Mouse (Mus musculus): ENCODE data around the gene Pbxip1. TPM values are rescaled to one million over a fixed set of nuclear protein-coding genes. Genes with fewer than 3 reads are reported as not detected.

Gene Pbxip1
- polyA plus RNA-seq, 1 experiment from 2014 or later = 8.3 TPM

- Histone ChIP-seq H3K4me1 (ENCODE audit: control insufficient read depth, insufficient read depth, low read length) (no peaks in the 10 kb centered on the region), H3K9ac (ENCODE audit: low read length) (no peak overlapping the region), H3K27ac (ENCODE audit: low read depth, low read length) (no peak overlapping the region), H3K4me3 (ENCODE audit: low read depth, low read length) (no peak overlapping the region), H3K36me3 (ENCODE audit: control insufficient read depth, insufficient read depth, low read length) (no peaks in the 10 kb centered on the region), H3K4me2 (ENCODE audit: low read length) (no peak overlapping the region), H3K27me3 (replicated peaks; ENCODE audit: control insufficient read depth, insufficient read depth, low read length) (no peaks in the 10 kb centered on the region), H3K9me3 (replicated peaks; ENCODE audit: control insufficient read depth, low read length) (no peaks in the 10 kb centered on the region)
- 23% methylated on average over 24 of the region's 24 CpGs for WGBS
- DNase-seq (ENCODE audit: low spot score) (peak; percentile 71), ATAC-seq (peak; percentile 82)
These were observed 48.4 kb downstream of the Pbxip1 start for GRCm38 (mm10) chr3:89484766-89485524.

- no peaks in the 10 kb centered on the region for H3K36me3 ChIP-seq (ENCODE audit: control insufficient read depth, insufficient read depth, low read length)
- no peak overlapping the region for H3K4me3 ChIP-seq (ENCODE audit: low read depth, low read length)
- H3K9me3 ChIP-seq (replicated peaks; ENCODE audit: control insufficient read depth, low read length) = no peaks in the 10 kb centered on the region
- 65% methylated on average over 8 of the region's 8 CpGs for WGBS
- H3K27me3 ChIP-seq (replicated peaks; ENCODE audit: control insufficient read depth, insufficient read depth, low read length) = no peaks in the 10 kb centered on the region
- ATAC-seq (no peak), DNase-seq (ENCODE audit: low spot score) (no peak)
- no peak overlapping the region for H3K4me2 ChIP-seq (ENCODE audit: low read length)
- no peak overlapping the region for H3K9ac ChIP-seq (ENCODE audit: low read length)
- H3K27ac ChIP-seq (ENCODE audit: low read depth, low read length) = no peak overlapping the region
- no peaks in the 10 kb centered on the region for H3K4me1 ChIP-seq (ENCODE audit: control insufficient read depth, insufficient read depth, low read length)
These were observed 49.6 kb downstream of the Pbxip1 start for GRCm38 (mm10) chr3:89486111-89486510.

DNA sequence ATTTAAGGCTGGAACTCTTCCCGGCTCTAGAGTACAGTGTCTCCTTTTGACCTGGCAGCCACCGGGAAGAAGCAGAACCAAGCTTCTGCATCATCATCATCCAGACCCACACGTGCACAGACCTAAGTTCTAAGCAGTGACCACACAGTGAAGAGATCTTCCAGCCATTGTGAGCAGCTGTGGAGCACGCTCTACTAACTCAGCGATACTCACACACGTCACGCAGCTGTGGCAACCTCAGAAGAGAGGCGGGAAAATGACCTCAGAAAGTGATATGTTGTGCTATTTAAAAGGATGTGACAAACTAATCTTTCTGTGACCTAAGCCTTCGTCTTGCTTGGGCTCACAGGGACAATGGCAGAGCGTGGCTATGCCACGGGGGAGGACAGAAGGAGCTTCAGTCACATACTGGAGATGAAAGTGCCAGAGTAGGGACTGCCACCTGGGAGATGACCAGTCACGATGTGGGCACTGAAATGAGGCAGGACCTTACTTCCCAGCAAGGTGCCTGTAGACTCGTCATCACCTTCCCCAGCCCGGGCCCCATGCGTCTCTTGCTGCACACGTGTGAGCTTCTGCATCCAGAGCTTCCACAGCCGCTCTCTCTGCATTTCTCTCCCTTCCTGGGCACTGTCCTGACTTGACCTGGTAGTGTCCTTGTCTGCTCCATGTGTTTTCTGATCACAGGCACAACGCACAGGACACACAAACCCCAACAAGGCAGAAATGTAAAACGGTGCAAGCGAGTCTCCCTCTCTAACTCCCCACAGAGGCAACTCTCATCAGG, 50.6 kb downstream of the Pbxip1 start:
- no peak for ATAC-seq
- DNase-seq (ENCODE audit: low spot score) = no peak
- 61% methylated on average over 20 of the region's 20 CpGs for WGBS
- H3K4me3 ChIP-seq (ENCODE audit: low read depth, low read length) = no peak overlapping the region
- no peak overlapping the region for H3K9ac ChIP-seq (ENCODE audit: low read length)
- no peak overlapping the region for H3K4me2 ChIP-seq (ENCODE audit: low read length)
- H3K9me3 ChIP-seq (replicated peaks; ENCODE audit: control insufficient read depth, low read length) = no peaks in the 10 kb centered on the region
- H3K36me3 ChIP-seq (ENCODE audit: control insufficient read depth, insufficient read depth, low read length) = no peaks in the 10 kb centered on the region
- H3K27me3 ChIP-seq (replicated peaks; ENCODE audit: control insufficient read depth, insufficient read depth, low read length) = no peaks in the 10 kb centered on the region
- no peak overlapping the region for H3K27ac ChIP-seq (ENCODE audit: low read depth, low read length)
- no peaks in the 10 kb centered on the region for H3K4me1 ChIP-seq (ENCODE audit: control insufficient read depth, insufficient read depth, low read length)

DNA sequence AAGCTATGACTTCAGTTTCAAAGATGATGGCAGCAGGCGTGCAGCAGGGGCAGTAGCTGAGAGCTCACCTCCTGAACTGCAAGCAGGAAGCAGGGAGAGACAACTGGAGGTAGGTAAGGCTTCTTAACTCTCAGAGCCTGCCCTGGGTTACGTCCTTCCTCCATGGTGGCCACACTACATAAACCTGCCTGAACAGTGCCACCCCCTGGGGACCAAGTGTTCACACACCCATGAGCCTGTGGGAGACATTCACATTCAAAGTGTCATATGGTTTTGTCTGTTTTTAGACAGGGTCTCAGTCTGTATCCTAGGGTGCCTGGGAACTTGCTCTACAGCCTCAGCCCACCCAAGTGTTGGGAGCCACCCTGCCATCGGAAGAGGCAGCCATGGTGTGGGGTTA, 54.3 kb downstream of the Pbxip1 start:
- H3K4me1 ChIP-seq (ENCODE audit: control insufficient read depth, insufficient read depth, low read length) = no peaks in the 10 kb centered on the region
- no peaks in the 10 kb centered on the region for H3K36me3 ChIP-seq (ENCODE audit: control insufficient read depth, insufficient read depth, low read length)
- DNase-seq (ENCODE audit: low spot score) (no peak), ATAC-seq (no peak)
- no peak overlapping the region for H3K4me3 ChIP-seq (ENCODE audit: low read depth, low read length)
- H3K9ac ChIP-seq (ENCODE audit: low read length) = no peak overlapping the region
- WGBS = 82% methylated on average over 3 of the region's 3 CpGs
- no peaks in the 10 kb centered on the region for H3K9me3 ChIP-seq (replicated peaks; ENCODE audit: control insufficient read depth, low read length)
- H3K27ac ChIP-seq (ENCODE audit: low read depth, low read length) = no peak overlapping the region
- H3K27me3 ChIP-seq (replicated peaks; ENCODE audit: control insufficient read depth, insufficient read depth, low read length) = no peaks in the 10 kb centered on the region
- H3K4me2 ChIP-seq (ENCODE audit: low read length) = no peak overlapping the region

DNA sequence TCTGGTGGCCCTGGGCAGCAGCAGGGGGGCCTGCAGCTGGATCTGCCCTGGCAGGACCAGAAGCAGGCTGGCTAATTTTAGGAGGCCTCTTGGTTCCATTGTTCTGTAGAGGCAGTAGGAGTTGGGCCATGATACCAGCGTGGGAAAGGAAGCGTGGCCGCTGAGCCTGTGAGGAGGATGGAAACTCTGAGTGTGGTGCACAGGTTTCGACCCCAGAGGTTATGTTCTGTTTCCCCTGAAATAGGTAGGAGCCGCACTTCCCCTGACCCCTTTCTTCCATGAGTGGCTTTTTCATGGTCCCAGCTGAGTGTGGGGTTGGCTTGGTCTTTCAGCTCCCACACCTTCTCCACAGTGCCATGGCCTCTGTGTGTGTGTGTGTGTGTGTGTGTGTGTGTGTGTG, 55.1 kb downstream of the Pbxip1 start:
- H3K27me3 ChIP-seq (replicated peaks; ENCODE audit: control insufficient read depth, insufficient read depth, low read length) = no peaks in the 10 kb centered on the region
- DNase-seq (ENCODE audit: low spot score) = no peak
- no peak overlapping the region for H3K9ac ChIP-seq (ENCODE audit: low read length)
- no peaks in the 10 kb centered on the region for H3K4me1 ChIP-seq (ENCODE audit: control insufficient read depth, insufficient read depth, low read length)
- no peak overlapping the region for H3K4me3 ChIP-seq (ENCODE audit: low read depth, low read length)
- ATAC-seq = no peak
- H3K27ac ChIP-seq (ENCODE audit: low read depth, low read length) = no peak overlapping the region
- no peaks in the 10 kb centered on the region for H3K9me3 ChIP-seq (replicated peaks; ENCODE audit: control insufficient read depth, low read length)
- no peaks in the 10 kb centered on the region for H3K36me3 ChIP-seq (ENCODE audit: control insufficient read depth, insufficient read depth, low read length)
- WGBS = 87% methylated on average over 5 of the region's 5 CpGs
- H3K4me2 ChIP-seq (ENCODE audit: low read length) = no peak overlapping the region

DNA sequence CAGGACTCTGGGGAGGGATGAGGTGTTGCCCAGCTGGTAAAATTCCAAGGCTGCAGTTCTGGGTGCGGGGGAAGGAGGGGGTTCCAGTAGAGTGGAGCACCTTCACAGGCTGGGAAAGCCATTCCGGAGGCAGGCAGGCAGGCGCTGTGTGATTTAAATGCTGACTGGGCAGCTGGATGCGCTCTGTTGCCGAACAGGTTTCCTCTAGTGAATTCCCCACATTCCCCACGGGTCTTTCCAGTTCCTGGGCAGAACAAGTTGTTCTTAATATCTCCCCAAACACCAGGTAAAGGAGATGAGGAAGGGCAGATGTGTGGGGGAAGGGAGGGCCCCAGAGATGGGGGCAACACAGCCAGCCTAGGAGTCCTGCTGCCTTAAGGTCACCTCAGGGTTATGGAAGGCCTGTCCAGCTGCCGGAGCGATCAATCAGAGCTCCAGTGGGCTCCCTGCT, 56.2 kb downstream of the Pbxip1 start:
- ATAC-seq = no peak
- WGBS = 63% methylated on average over 8 of the region's 8 CpGs

DNA sequence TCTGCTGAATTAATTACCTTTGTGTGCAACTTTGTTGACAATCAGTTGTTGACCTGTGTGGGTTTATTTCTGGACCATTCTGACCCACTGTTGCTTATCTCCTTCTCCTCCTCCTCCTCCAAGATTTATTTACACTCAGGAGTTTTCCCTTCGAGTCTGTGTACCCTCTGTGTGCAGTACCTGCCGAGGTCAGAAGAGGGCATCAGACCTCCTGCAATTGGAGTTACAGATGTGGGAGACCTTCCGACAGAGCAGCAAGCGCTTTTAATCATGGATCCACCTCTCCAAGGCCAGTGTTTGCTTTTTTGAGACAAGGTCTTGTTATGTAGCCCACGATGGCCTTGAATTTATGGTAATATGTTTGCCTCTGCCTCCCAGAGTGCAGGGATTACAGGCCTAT, 58.1 kb downstream of the Pbxip1 start:
- Histone ChIP-seq H3K27me3 (replicated peaks; ENCODE audit: control insufficient read depth, insufficient read depth, low read length) (no peaks in the 10 kb centered on the region), H3K9ac (ENCODE audit: low read length) (no peak overlapping the region), H3K4me3 (ENCODE audit: low read depth, low read length) (no peak overlapping the region), H3K4me1 (ENCODE audit: control insufficient read depth, insufficient read depth, low read length) (no peaks in the 10 kb centered on the region), H3K4me2 (ENCODE audit: low read length) (no peak overlapping the region), H3K27ac (ENCODE audit: low read depth, low read length) (no peak overlapping the region), H3K9me3 (replicated peaks; ENCODE audit: control insufficient read depth, low read length) (no peaks in the 10 kb centered on the region), H3K36me3 (ENCODE audit: control insufficient read depth, insufficient read depth, low read length) (no peaks in the 10 kb centered on the region)
- 90% methylated on average over 5 of the region's 5 CpGs for WGBS
- DNase-seq (ENCODE audit: low spot score) (no peak), ATAC-seq (no peak)

More for the DNA sequence above, 56.2 kb downstream of the Pbxip1 start:
- Histone ChIP-seq H3K27ac (ENCODE audit: low read depth, low read length) (no peak overlapping the region), H3K4me3 (ENCODE audit: low read depth, low read length) (no peak overlapping the region), H3K36me3 (ENCODE audit: control insufficient read depth, insufficient read depth, low read length) (no peaks in the 10 kb centered on the region), H3K4me1 (ENCODE audit: control insufficient read depth, insufficient read depth, low read length) (no peaks in the 10 kb centered on the region), H3K4me2 (ENCODE audit: low read length) (no peak overlapping the region), H3K9me3 (replicated peaks; ENCODE audit: control insufficient read depth, low read length) (no peaks in the 10 kb centered on the region), H3K27me3 (replicated peaks; ENCODE audit: control insufficient read depth, insufficient read depth, low read length) (no peaks in the 10 kb centered on the region), H3K9ac (ENCODE audit: low read length) (no peak overlapping the region; the same call in 1 of the 2 replicates)
- DNase-seq (ENCODE audit: low spot score) = no peak

DNA sequence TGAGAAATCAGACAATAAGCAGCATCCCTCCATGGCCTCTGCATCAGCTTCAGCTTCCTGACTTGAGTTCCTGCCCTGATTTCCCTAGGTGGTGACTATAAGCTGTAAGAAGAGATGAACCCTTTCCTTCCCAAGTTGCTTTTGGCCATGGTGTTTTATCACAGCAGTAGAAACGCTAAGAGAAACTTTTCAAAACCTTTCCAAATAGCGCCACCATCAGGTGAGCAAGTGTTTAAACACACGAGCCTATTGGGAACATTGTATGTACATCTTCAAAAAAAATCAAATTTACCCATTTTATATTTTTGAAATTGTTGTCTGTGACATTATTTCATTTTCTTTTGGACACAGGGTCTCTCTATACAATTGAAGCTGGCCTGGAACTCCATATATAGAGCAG, 59.9 kb downstream of the Pbxip1 start:
- Histone ChIP-seq H3K4me1 (ENCODE audit: control insufficient read depth, insufficient read depth, low read length) (no peaks in the 10 kb centered on the region), H3K4me3 (ENCODE audit: low read depth, low read length) (no peak overlapping the region), H3K27ac (ENCODE audit: low read depth, low read length) (no peak overlapping the region), H3K27me3 (replicated peaks; ENCODE audit: control insufficient read depth, insufficient read depth, low read length) (no peaks in the 10 kb centered on the region), H3K9ac (ENCODE audit: low read length) (no peak overlapping the region), H3K36me3 (ENCODE audit: control insufficient read depth, insufficient read depth, low read length) (no peaks in the 10 kb centered on the region), H3K4me2 (ENCODE audit: low read length) (no peak overlapping the region), H3K9me3 (replicated peaks; ENCODE audit: control insufficient read depth, low read length) (no peaks in the 10 kb centered on the region)
- WGBS = 73% methylated on average over 3 of the region's 3 CpGs
- no peak for DNase-seq (ENCODE audit: low spot score)
- ATAC-seq = no peak

DNA sequence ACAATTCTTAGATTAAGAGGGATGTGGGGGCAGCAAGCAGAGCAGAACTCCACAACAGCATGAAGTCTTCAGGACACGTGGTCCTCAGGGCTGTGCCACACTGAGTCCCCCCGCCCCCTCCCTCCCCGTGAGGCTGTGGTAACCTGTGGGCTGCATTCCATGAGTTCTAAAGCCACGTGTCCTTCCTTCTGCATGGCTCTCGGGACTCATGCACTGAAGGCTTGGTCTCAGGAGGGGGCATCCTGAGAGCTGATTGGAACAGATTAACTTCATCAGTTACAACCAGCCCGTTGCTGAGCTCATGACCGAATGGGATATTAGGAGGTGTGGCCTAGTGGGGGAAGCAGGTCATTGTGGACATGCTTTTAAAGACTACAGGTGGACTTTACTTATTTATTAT, 63.2 kb downstream of the Pbxip1 start:
- 38% methylated on average over 7 of the region's 7 CpGs for WGBS
- no peaks in the 10 kb centered on the region for H3K36me3 ChIP-seq (ENCODE audit: control insufficient read depth, insufficient read depth, low read length)
- no peaks in the 10 kb centered on the region for H3K9me3 ChIP-seq (replicated peaks; ENCODE audit: control insufficient read depth, low read length)
- no peak for ATAC-seq
- no peak overlapping the region for H3K27ac ChIP-seq (ENCODE audit: low read depth, low read length)
- H3K27me3 ChIP-seq (replicated peaks; ENCODE audit: control insufficient read depth, insufficient read depth, low read length) = no peaks in the 10 kb centered on the region
- DNase-seq (ENCODE audit: low spot score) = no peak
- H3K4me2 ChIP-seq (ENCODE audit: low read length) = no peak overlapping the region
- no peaks in the 10 kb centered on the region for H3K4me1 ChIP-seq (ENCODE audit: control insufficient read depth, insufficient read depth, low read length)
- H3K4me3 ChIP-seq (ENCODE audit: low read depth, low read length) = no peak overlapping the region
- H3K9ac ChIP-seq (ENCODE audit: low read length) = no peak overlapping the region
